Mouse (Mus musculus) megakaryocyte-erythroid progenitor cell, adult 5-6 weeks (primary cell): ENCODE data around the gene Vwa5b1. TPM values are rescaled to one million over a fixed set of nuclear protein-coding genes. Genes with fewer than 3 reads are reported as not detected.

Experiments used
- ATAC-seq: replicated peaks from 2 replicates; pipeline ENCODE4 v1.8.0; 2016; ENCODE audit warnings: mild to moderate bottlenecking, inconsistent platforms; ENCODE audit not compliant: severe bottlenecking, poor library complexity, low FRiP score, low TSS enrichment
- total RNA-seq, 2 experiments: library from RNA; stranded (forward) in 1 of 2; stranded (reverse) in 1 of 2; fragments of 200-1000, 215-1000 nt in 1 of 2; fragments of >200 nt in 1 of 2; fragmentation: Nextera tagmentation in 1 of 2; gene quantifications; 2 replicates each; pipeline ENCODE4 v1.2.3; 2014 to 2017

The Vwa5b1 gene
- total RNA-seq, 2 experiments from 2014 or later, result 0.61 TPM; not detected in 1

DNA sequence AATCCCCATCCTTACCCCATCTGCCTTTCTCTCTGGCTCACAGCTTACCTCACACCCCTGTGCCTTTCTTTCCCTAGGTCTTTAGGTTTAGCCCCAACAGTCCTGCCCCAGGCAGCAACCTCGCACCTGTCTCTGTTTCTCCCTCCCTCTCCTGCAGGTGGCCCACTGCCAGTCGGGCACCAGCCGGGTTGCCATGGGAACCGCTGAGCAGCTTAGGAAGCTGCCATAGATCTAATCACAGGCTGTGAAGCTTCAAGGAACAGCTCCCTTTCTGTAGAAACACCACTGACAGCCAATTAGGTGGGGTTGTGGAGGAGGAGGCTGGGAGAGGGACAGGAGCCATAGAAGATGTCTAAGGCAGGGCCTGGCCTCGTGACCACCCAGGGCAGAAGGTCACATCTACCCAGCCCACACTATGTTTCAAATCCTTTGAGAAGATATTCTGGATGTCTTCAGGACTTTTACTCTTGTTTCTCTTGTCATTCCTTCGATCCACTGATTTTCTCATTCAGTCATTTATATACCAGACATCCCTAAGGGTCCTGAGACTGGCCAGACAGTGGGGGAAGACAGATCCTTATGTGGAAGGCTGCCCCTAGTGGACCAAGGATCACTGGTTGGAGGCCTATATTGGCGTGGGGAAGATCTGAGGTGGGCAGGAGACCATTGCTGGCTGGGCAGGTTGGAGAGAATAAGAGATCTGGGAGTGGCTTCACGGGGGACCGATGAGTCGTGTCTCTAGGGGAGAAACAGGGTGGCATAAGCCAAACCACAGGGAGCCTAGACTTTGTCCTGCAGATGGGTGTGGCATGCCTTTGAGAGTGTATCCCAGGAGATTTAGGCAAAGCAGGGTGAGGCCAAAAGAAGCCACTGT lies 98.2 kb downstream of the Vwa5b1 start:
- no peak for ATAC-seq

DNA sequence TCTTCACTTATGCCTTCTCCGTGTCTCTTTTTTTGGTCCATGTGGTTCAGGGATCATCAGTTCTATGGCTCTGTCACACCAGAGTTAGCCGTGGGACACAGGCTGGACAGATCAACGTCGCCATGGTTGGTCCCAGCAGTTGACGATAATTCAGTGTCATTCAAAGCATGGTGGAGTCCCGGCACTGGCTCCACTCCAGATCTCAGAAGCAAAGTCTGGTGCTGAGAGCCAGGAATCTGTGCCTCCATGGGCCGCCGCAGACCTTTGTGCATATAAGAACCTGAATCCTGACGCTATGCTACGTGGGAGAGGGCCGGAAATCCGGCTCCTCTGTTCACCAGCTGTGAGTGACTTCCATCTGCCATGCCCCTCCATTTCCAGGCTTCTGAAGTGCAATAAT lies 100.1 kb downstream of the Vwa5b1 start:
- no peak for ATAC-seq

DNA sequence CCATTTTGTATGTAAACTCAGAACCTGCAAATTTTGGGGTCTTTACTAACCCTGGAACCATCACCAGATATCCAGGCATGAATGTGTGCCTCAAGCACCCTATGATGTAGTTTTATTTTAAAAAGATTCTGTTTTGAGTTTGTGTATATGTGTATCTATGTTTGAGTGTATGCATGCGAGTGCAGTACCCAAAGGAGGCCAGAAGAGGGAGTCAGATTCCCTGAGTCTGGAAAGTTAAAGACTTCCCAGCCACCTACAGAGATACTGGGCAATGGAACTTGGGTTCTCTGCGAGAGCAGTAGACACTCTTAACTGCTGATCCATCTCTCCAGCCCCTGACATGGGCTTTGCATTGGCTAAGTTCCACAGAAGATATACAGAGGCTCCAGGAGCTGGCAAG lies 101.8 kb downstream of the Vwa5b1 start:
- ATAC-seq, result no peak

DNA sequence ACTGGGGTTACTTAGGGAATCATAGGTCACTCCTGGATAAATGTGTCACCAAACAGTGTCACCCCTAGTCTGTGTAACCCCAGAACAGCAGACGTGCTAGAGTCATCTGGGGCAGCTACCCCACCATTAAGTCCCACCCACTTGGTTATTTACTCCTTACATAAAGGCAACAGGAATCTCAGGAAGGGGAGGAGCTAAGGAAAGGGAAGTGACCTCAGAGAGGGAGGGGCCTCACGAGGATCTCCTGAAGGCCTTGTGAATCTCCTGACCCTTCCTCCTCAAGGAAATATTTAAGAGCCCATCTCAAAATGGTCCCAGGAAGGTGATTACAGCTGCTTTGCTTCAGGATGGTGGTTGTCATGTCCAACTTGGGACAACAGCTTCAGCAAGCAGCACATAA lies 103.9 kb downstream of the Vwa5b1 start:
- ATAC-seq, result no peak

DNA sequence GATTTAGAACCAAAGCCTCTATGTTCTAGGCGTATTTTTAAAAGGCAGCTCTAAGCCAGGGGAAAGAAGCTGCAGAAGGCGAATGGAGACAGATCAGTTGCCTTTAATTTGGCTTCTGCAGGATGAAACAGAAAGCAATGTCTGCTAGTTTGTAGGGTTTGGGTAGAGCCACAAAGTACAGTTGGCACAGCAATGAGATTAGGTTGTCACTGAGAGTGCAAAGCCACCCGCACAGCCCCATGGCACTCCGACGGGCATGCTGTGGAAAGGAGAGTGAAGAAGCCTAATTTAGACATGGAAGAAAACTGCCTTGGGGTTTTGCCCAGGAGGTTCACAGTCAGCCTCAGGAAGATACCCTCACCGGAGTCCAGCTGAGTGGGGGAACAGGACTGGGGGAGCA lies 105.7 kb downstream of the Vwa5b1 start:
- no peak for ATAC-seq

DNA sequence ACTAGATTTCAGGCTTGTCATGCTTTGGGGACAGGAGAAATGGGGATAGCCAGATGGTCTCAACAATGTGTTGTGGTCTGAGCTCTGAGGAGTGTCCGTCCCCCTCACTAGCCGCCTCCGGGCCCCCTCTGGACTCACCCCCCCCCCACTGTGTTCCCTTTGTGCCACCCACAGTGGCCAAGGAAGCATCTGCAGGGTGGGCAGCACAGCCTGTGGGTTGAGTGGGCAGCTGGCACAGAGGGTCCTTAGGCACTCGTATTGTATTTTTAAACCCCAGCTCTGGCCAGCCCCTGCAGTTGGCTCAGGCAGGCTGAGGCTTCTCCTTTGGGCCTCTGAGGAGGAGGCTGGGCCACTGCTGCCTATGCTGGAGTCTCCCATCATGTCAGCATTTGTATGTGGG lies 110.0 kb downstream of the Vwa5b1 start:
- no peak for ATAC-seq

DNA sequence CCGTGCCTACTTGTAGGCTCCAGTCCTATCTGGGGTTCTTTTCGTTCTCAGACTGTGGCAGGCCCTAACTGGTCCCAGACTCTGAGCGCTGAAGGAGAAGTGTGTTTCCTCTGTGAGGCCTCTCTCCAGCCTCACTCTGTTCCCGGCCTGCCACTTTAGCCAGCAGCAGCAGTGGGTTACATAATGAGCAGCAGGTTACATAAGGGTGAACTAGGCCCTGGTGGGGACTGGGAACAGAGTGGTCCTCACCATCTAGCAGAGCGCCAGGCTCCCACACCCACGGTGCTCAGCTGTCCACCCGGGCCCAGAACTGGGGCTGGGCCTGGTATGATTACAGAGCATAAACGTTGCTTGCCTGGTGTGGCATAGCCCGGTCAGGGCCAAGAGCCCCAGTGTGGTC lies 110.9 kb downstream of the Vwa5b1 start:
- ATAC-seq, result no peak

DNA sequence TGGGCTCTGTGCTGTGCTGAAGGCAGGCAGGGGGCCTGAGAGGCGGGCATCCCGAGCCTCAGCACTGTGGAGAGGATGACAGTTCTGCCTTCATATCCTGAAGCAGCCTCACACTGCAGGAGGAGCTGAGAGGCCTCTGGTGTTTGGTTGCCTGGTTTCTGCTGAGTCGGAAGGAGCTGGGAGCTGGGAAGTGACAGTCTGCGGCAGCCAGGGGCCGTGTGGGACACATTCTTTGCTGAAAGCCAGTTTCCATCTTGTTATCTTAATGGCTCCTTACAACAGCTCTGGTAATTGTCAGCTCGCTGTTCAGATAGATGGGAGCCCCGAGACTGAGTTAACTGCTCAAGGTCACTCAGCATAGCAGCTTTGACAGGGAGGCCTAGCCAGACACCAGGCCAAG lies 111.9 kb downstream of the Vwa5b1 start:
- no peak for ATAC-seq

DNA sequence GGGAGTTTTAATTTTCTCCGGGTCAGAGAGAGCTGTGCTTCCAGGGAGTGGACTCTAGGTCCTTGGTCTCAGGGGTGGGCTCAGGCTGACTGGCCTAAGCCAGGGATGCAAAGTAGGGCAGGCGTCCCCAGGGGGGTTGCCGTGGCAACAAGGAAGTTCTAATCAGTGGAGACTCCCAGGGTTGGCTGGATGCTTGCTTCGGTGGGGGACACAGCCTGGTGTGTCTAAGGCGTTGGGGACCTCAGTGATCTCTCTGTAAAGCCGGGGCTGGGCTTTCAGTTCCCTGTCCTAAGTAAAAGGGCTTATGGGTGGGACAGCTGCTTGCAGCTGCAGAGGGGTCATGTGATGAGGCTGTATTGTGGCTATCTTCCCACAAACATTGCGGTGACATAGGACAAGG lies 113.4 kb downstream of the Vwa5b1 start:
- ATAC-seq, result no peak

DNA sequence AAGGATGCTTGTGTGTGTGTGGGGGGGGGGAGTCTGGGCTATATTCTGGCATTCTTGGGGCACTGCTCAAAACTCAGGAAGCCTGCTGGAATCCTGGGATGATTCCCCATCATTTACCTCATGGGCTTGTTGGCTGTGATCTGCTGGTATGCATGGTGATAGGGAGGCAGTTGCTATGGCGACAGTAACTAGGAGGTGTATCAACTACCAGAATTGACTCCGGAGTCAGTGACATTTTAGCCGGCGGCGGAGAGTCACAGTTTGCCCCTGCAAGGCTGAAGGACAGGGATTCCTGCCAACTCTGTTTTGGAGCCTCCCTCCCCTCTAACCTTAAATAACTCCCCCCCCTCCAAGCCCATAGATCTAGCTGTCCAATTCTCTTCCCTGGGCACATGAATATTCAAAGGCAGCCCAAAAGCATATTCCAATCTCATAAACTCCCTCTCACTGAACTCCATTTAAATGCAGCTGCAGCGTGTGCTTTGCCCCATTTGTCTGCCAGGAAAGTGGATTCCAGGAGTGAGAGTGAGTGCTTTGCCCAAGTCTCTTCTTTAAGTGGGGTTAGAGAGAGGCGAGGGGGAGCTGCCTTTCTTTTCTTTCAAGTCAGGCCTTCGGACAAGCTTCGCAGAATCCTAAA lies 118.4 kb downstream of the Vwa5b1 start:
- no peak for ATAC-seq

DNA sequence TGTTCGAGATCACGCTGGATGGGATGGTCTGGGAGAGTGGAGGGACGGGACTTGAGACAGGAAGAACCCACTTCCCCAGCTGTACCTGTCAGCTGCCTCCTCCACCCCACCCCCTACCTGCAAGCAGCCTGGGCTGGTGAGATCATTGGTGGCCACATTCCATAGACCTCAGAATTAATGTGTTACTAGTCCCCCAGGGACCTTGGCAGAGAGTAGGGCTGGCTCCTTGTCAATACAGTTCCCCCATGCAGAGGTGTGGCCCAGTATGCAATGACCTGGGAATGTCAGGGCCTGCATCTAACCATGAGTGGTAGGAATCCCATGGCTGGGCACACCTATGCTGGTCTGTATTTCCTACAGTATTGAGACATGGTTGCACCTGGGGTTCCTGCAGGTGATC lies 119.2 kb downstream of the Vwa5b1 start:
- no peak for ATAC-seq

Other genes starting within 250 kb of the Vwa5b1 start
- gene Fam43b, start 239.4 kb downstream of the Vwa5b1 start, total RNA-seq (2014; fragmentation: Nextera tagmentation), result not detected in 2 replicates
- gene Fam43b, start 239.4 kb downstream of the Vwa5b1 start, total RNA-seq (2017), result not detected in 2 replicates
- 13.2 and 18.1 TPM in 2 replicates for gene Mul1, start 201.2 kb downstream of the Vwa5b1 start, total RNA-seq (2014; fragmentation: Nextera tagmentation)
- 3.2 and 10.2 TPM in 2 replicates for gene Mul1, start 201.2 kb downstream of the Vwa5b1 start, total RNA-seq (2017)
- gene Camk2n1, start 181.6 kb downstream of the Vwa5b1 start, total RNA-seq (2014; fragmentation: Nextera tagmentation), result not detected in 2 replicates
- gene Camk2n1, start 181.6 kb downstream of the Vwa5b1 start, total RNA-seq (2017), result 0.05 TPM in 1 of 2 replicates, not detected in the other
- not detected in 2 replicates for gene Pla2g2c, start 88.9 kb upstream of the Vwa5b1 start, total RNA-seq (2014; fragmentation: Nextera tagmentation)
- gene Pla2g2c, start 88.9 kb upstream of the Vwa5b1 start, total RNA-seq (2017), result not detected in 2 replicates
- gene Ubxn10, start 101.3 kb upstream of the Vwa5b1 start, total RNA-seq (2014; fragmentation: Nextera tagmentation), result not detected in 2 replicates
- not detected in 2 replicates for gene Ubxn10, start 101.3 kb upstream of the Vwa5b1 start, total RNA-seq (2017)
- gene Pla2g2f, start 121.7 kb upstream of the Vwa5b1 start, total RNA-seq (2014; fragmentation: Nextera tagmentation), result not detected in 2 replicates
- gene Pla2g2f, start 121.7 kb upstream of the Vwa5b1 start, total RNA-seq (2017), result not detected in 2 replicates
- gene Pla2g2d, start 139.9 kb upstream of the Vwa5b1 start, total RNA-seq (2014; fragmentation: Nextera tagmentation), result not detected in 2 replicates
- not detected in 2 replicates for gene Pla2g2d, start 139.9 kb upstream of the Vwa5b1 start, total RNA-seq (2017)
- gene Pla2g5, start 227.6 kb upstream of the Vwa5b1 start, total RNA-seq (2014; fragmentation: Nextera tagmentation), result not detected in 2 replicates
- not detected in 2 replicates for gene Pla2g5, start 227.6 kb upstream of the Vwa5b1 start, total RNA-seq (2017)
- not detected in 2 replicates for gene Gm13030, start 238.1 kb upstream of the Vwa5b1 start, total RNA-seq (2014; fragmentation: Nextera tagmentation)
- gene Gm13030, start 238.1 kb upstream of the Vwa5b1 start, total RNA-seq (2017), result not detected in 2 replicates
- gene Pla2g2e, start 242.1 kb upstream of the Vwa5b1 start, total RNA-seq (2014; fragmentation: Nextera tagmentation), result not detected in 2 replicates
- gene Pla2g2e, start 242.1 kb upstream of the Vwa5b1 start, total RNA-seq (2017), result not detected in 2 replicates